9 mouse cellular contexts compared by ENCODE assay signal in the genomic region with DNA sequence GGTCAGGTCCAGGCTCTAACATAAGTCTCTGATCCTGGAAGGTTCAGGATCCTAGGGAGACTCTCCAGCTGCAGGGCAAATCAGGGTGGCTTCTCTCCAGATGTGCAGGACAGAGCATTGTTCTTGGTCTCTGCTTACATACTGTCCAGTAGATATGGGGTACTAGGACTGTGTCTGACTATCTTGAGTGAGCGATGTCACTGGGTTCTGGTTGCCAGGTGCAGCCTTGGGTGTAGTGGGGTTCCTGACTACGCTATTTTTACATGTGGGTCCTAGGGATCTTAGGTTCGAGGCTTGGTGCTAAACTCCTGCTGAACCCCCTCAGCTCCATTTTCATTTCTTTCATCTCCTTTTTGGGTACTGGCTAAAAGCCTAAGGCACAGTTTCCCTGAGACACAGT. TPM values are rescaled to one million over a fixed set of nuclear protein-coding genes. Genes with fewer than 3 reads are reported as not detected.
DNase-seq lines count a peak whose midpoint lies in the region; ATAC-seq and TF ChIP-seq lines count a peak whose summit lies in the region.
"Had no signal": no experiment of that assay in that cellular context is flagged by ENCODE, and none has a peak within 500 bp of the region (broad histone marks: within the 10 kb centered on the region; RNA-seq: fewer than 3 reads in every experiment).

No protein-coding gene starts in this region.

- H3K27me3 ChIP-seq in heart, embryonic 12.5 days (replicated peaks) = no peaks in the 10 kb centered on the region
- no peaks in the 10 kb centered on the region for H3K27me3 ChIP-seq in G1E (ENCODE audit: insufficient read depth, low read length)
- no peaks in the 10 kb centered on the region for H3K27me3 ChIP-seq in hindbrain, embryonic 11.5 days (ENCODE audit: control insufficient read depth, insufficient read depth, low read length)
- H3K27me3 ChIP-seq in midbrain, embryonic 10.5 days (ENCODE audit: low read depth, poor library complexity, severe bottlenecking) = no peaks in the 10 kb centered on the region

- no peak for TF ChIP-seq CTCF in G1E (IDR thresholded peaks at IDR 0.05; ENCODE audit: low read depth, low read length)

- H3K4me3 ChIP-seq in heart, embryonic 12.5 days = peak overlapping the region; percentile 96
- peak overlapping the region; percentile 83 for H3K4me3 ChIP-seq in G1E (ENCODE audit: low read depth, low read length)
- H3K4me3 ChIP-seq in hindbrain, embryonic 11.5 days (ENCODE audit: low read depth, low read length) = peak overlapping the region; percentile 87
- H3K4me3 ChIP-seq in midbrain, embryonic 10.5 days = peak overlapping the region; percentile 95

- no peak for ATAC-seq in heart, embryonic 12.5 days (ENCODE audit: insufficient number of reproducible peaks, low FRiP score)
- no peak for ATAC-seq in G1E (ENCODE audit: extremely low read depth, insufficient number of reproducible peaks, low FRiP score, poor library complexity, severe bottlenecking)
- no peak for ATAC-seq in hindbrain, embryonic 11.5 days (ENCODE audit: low FRiP score)

- no peaks in the 10 kb centered on the region for H3K9me3 ChIP-seq in heart, embryonic 12.5 days (replicated peaks)
- H3K9me3 ChIP-seq in G1E (replicated peaks) = no peaks in the 10 kb centered on the region
- no peaks in the 10 kb centered on the region for H3K9me3 ChIP-seq in hindbrain, embryonic 11.5 days (ENCODE audit: control insufficient read depth, low read length)
- H3K9me3 ChIP-seq in midbrain, embryonic 10.5 days (replicated peaks) = no peaks in the 10 kb centered on the region

- 74% methylated on average over 3 of the region's 3 CpGs for WGBS in heart, embryonic 12.5 days
- WGBS in hindbrain, embryonic 11.5 days = 98% methylated on average over 3 of the region's 3 CpGs
- WGBS in midbrain, embryonic 10.5 days = 90% methylated on average over 3 of the region's 3 CpGs

- H3K27ac ChIP-seq in heart, embryonic 12.5 days (ENCODE audit: poor library complexity, severe bottlenecking) = no peak overlapping the region
- H3K27ac ChIP-seq in hindbrain, embryonic 11.5 days (ENCODE audit: low read depth, low read length) = no peak overlapping the region
- peak overlapping the region; percentile 99 for H3K27ac ChIP-seq in midbrain, embryonic 10.5 days (replicated peaks)

- peaks cover 35% of the 10 kb centered on the region for H3K36me3 ChIP-seq in heart, embryonic 12.5 days
- H3K36me3 ChIP-seq in G1E (replicated peaks) = peaks cover 44% of the 10 kb centered on the region
- peaks cover 3% of the 10 kb centered on the region; the same call in 1 of the 2 replicates for H3K36me3 ChIP-seq in hindbrain, embryonic 11.5 days (ENCODE audit: control insufficient read depth, insufficient read depth, low read length)
- H3K36me3 ChIP-seq in midbrain, embryonic 10.5 days = peaks cover 52% of the 10 kb centered on the region

- no peak for DNase-seq in heart, postnatal 4 days
- no peak for DNase-seq in G1E (ENCODE audit: low spot score)
- no peak for DNase-seq in hindbrain, embryonic 11.5 days (ENCODE audit: low spot score)
- no peak for DNase-seq in midbrain, embryonic 10.5 days (ENCODE audit: low spot score)
- DNase-seq in thymus, postnatal 36 days = no peak
- no peak for DNase-seq in gastrocnemius, adult 18-20 months (ENCODE audit: low spot score)
- no peak for DNase-seq in thymus, adult 18-20 months

- peak overlapping the region; percentile 82 for H3K9ac ChIP-seq in heart, embryonic 12.5 days
- H3K9ac ChIP-seq in hindbrain, embryonic 11.5 days (ENCODE audit: low read depth, low read length) = peak overlapping the region; percentile 70

- peak overlapping the region; percentile 88 for H3K4me2 ChIP-seq in heart, embryonic 12.5 days
- peak overlapping the region; percentile 43 for H3K4me2 ChIP-seq in hindbrain, embryonic 11.5 days (replicated peaks; ENCODE audit: low read depth, low read length)

- peaks cover 31% of the 10 kb centered on the region for H3K4me1 ChIP-seq in heart, embryonic 12.5 days (replicated peaks)
- H3K4me1 ChIP-seq in G1E (ENCODE audit: insufficient read depth, low read depth, low read length) = peaks cover 70% of the 10 kb centered on the region
- H3K4me1 ChIP-seq in hindbrain, embryonic 11.5 days (replicated peaks; ENCODE audit: control insufficient read depth, insufficient read depth, low read length) = peaks cover 21% of the 10 kb centered on the region
- peaks cover 42% of the 10 kb centered on the region for H3K4me1 ChIP-seq in midbrain, embryonic 10.5 days

RNA-seq across cellular contexts. Expression of gene Cdca4, which starts 1.3 kb away (rescaled TPM):
- 47.2 and 49.2 TPM in 2 replicates for polyA plus RNA-seq in heart, embryonic 12.5 days (2016; fragmentation: Nextera tagmentation; extraction: Ambion mirVana)
- 10 to 100 TPM; 25.8 to 26.8 TPM for total RNA-seq in heart, postnatal 4 days (2021)
- total RNA-seq in G1E (2014; fragmentation: Nextera tagmentation) (131 and 140 TPM in 2 replicates), G1E (2017) (120 and 124 TPM in 2 replicates)
- polyA plus RNA-seq in G1E (2012) = 51.2 and 56.8 TPM in 2 replicates
- polyA plus RNA-seq in hindbrain, embryonic 11.5 days (2014; fragmentation: Nextera tagmentation; extraction: Ambion mirVana) = 146 and 151 TPM in 2 replicates
- 178 and 181 TPM in 2 replicates for polyA plus RNA-seq in midbrain, embryonic 10.5 days (2016; fragmentation: Nextera tagmentation; extraction: Ambion mirVana)
- 1 to 10 TPM; 2.2 to 2.8 TPM for total RNA-seq in gastrocnemius, adult 18-20 months (2021)

RNA-seq across cellular contexts. Expression of gene Clba1, which starts 21.8 kb away (rescaled TPM):
- 9.5 and 9.6 TPM in 2 replicates for polyA plus RNA-seq in heart, embryonic 12.5 days (2016; fragmentation: Nextera tagmentation; extraction: Ambion mirVana)
- total RNA-seq in heart, postnatal 4 days (2021) = 1 to 10 TPM; 4.5 to 6.0 TPM
- total RNA-seq in G1E (2014; fragmentation: Nextera tagmentation) (0.49 and 0.83 TPM in 2 replicates), G1E (2017) (1.5 and 2.8 TPM in 2 replicates)
- 5.3 and 7.5 TPM in 2 replicates for polyA plus RNA-seq in G1E (2012)
- polyA plus RNA-seq in hindbrain, embryonic 11.5 days (2014; fragmentation: Nextera tagmentation; extraction: Ambion mirVana) = 15.4 and 15.9 TPM in 2 replicates
- polyA plus RNA-seq in midbrain, embryonic 10.5 days (2016; fragmentation: Nextera tagmentation; extraction: Ambion mirVana) = 13.7 and 14.4 TPM in 2 replicates
- total RNA-seq in gastrocnemius, adult 18-20 months (2021) = under 1 TPM; 0.34 to 0.57 TPM

RNA-seq across cellular contexts. Expression of gene Ahnak2, which starts 28.1 kb away (rescaled TPM):
- polyA plus RNA-seq in heart, embryonic 12.5 days (2016; fragmentation: Nextera tagmentation; extraction: Ambion mirVana) = 1.3 and 1.4 TPM in 2 replicates
- total RNA-seq in heart, postnatal 4 days (2021) = 10 to 100 TPM; 13.5 to 16.8 TPM
- total RNA-seq in G1E (2014; fragmentation: Nextera tagmentation) (not detected in 2 replicates), G1E (2017) (0.17 and 0.22 TPM in 2 replicates)
- 0.02 TPM in 2 replicates for polyA plus RNA-seq in G1E (2012)
- 0.21 and 0.29 TPM in 2 replicates for polyA plus RNA-seq in hindbrain, embryonic 11.5 days (2014; fragmentation: Nextera tagmentation; extraction: Ambion mirVana)
- polyA plus RNA-seq in midbrain, embryonic 10.5 days (2016; fragmentation: Nextera tagmentation; extraction: Ambion mirVana) = 0.06 and 0.11 TPM in 2 replicates
- 1 to 10 TPM; 7.2 to 7.8 TPM for total RNA-seq in gastrocnemius, adult 18-20 months (2021)

RNA-seq across cellular contexts. Expression of gene Gpr132, which starts 37.5 kb away (rescaled TPM):
- polyA plus RNA-seq in heart, embryonic 12.5 days (2016; fragmentation: Nextera tagmentation; extraction: Ambion mirVana) = not detected in 2 replicates
- total RNA-seq in heart, postnatal 4 days (2021) = under 1 TPM; 0.16 to 0.17 TPM
- not detected in 2 replicates for total RNA-seq in G1E (2014; fragmentation: Nextera tagmentation)
- 0.11 TPM in 1 of 2 replicates, not detected in the other for total RNA-seq in G1E (2017)
- 0.08 and 0.14 TPM in 2 replicates for polyA plus RNA-seq in G1E (2012)
- not detected in 2 replicates for polyA plus RNA-seq in hindbrain, embryonic 11.5 days (2014; fragmentation: Nextera tagmentation; extraction: Ambion mirVana)
- not detected in 2 replicates for polyA plus RNA-seq in midbrain, embryonic 10.5 days (2016; fragmentation: Nextera tagmentation; extraction: Ambion mirVana)
- under 1 TPM in 1 of 2 experiments, not detected in 1; 0.14 TPM for total RNA-seq in gastrocnemius, adult 18-20 months (2021)
- total RNA-seq: layer of hippocampus, postnatal 14 days had no signal
